Mouse (Mus musculus) cortical plate, adult 2 months (tissue): ENCODE data around the gene Kcnc4. TPM values are rescaled to one million over a fixed set of nuclear protein-coding genes. Genes with fewer than 3 reads are reported as not detected.

Experiments used
- H3K27ac ChIP-seq: fragments of 200-500 bp; 2 replicates; pipeline ENCODE4 v1.5.1; 2012; ENCODE audit warnings: low read length, control low read depth, inconsistent platforms; ENCODE audit not compliant: insufficient read depth
- H3K4me1 ChIP-seq: fragments of 200-500 bp; 2 replicates; pipeline ENCODE4 v1.6.1; 2011; ENCODE audit warnings: low read length; ENCODE audit not compliant: control insufficient read depth, insufficient read depth
- H3K4me3 ChIP-seq: fragments of 200-500 bp; 2 replicates; pipeline ENCODE4 v1.5.1; 2011; ENCODE audit warnings: mild to moderate bottlenecking, low read length, control low read depth; ENCODE audit not compliant: insufficient read depth
- CTCF ChIP-seq: fragments of 200-500 bp; IDR thresholded peaks from 2 replicates; pipeline ENCODE4 v1.5.1; 2011; ENCODE audit warnings: mild to moderate bottlenecking, control low read depth, low read length; ENCODE audit not compliant: insufficient read depth; ENCODE audit errors: extremely low read depth
- POLR2A ChIP-seq: fragments of 200-500 bp; IDR thresholded peaks from 2 replicates; pipeline ENCODE4 v1.6.1; 2011; ENCODE audit warnings: mild to moderate bottlenecking, low read length, control low read depth; ENCODE audit not compliant: insufficient read depth; ENCODE audit errors: extremely low read depth
- polyA plus RNA-seq: library from polyadenylated mRNA; depleted of rRNA; stranded (reverse); fragments of >200 nt; gene quantifications from 2 replicates; pipeline ENCODE4 v1.2.3, GENCODE M21; 2012

Kcnc4 gene
- polyA plus RNA-seq, 1 experiment: 72.7 TPM

GRCm38 (mm10) chr3:107462160-107462559 lies 2.8 kb upstream of the Kcnc4 start:
- Histone ChIP-seq H3K27ac (no peak overlapping the region), H3K4me1 (peaks cover 3% of the 10 kb centered on the region; the same call in 1 of the 2 replicates), H3K4me3 (no peak overlapping the region)
- TF ChIP-seq POLR2A (no peak), CTCF (peak; percentile 91)

GRCm38 (mm10) chr3:107459773-107460431 lies 550 bp upstream of the Kcnc4 start:
- TF ChIP-seq CTCF: no peak
- H3K4me3 ChIP-seq: peak overlapping the region; percentile 84
- peak overlapping the region; percentile 91 for H3K27ac ChIP-seq
- peaks cover 4% of the 10 kb centered on the region for H3K4me1 ChIP-seq

GRCm38 (mm10) chr3:107458528-107459195 lies 690 bp downstream of the Kcnc4 start:
- peaks cover 4% of the 10 kb centered on the region for H3K4me1 ChIP-seq
- TF ChIP-seq POLR2A (no peak), CTCF (no peak)
- peak overlapping the region; percentile 84 for H3K4me3 ChIP-seq
- H3K27ac ChIP-seq: peak overlapping the region; percentile 36

- peak overlapping the region; percentile 36; the same call in 1 of the 2 replicates for H3K27ac ChIP-seq
- peaks cover 4% of the 10 kb centered on the region for H3K4me1 ChIP-seq
- peak overlapping the region; percentile 84 for H3K4me3 ChIP-seq
- no peak for TF ChIP-seq CTCF
- TF ChIP-seq POLR2A: no peak
These were observed 1.2 kb downstream of the Kcnc4 start for GRCm38 (mm10) chr3:107458104-107458503.

GRCm38 (mm10) chr3:107454280-107454679 lies 5.1 kb downstream of the Kcnc4 start:
- H3K4me3 ChIP-seq: no peak overlapping the region

GRCm38 (mm10) chr3:107446822-107447221 lies 12.5 kb downstream of the Kcnc4 start:
- Histone ChIP-seq H3K27ac (no peak overlapping the region), H3K4me1 (peaks cover 10% of the 10 kb centered on the region; the same call in 1 of the 2 replicates), H3K4me3 (no peak overlapping the region)
- TF ChIP-seq POLR2A (no peak), CTCF (no peak)

More at GRCm38 (mm10) chr3:107454280-107454679, 5.1 kb downstream of the Kcnc4 start:
- no peak for TF ChIP-seq CTCF
- no peak for TF ChIP-seq POLR2A
- no peak overlapping the region for H3K27ac ChIP-seq
- H3K4me1 ChIP-seq: peaks cover 5% of the 10 kb centered on the region

- Histone ChIP-seq H3K4me1 (peaks cover 11% of the 10 kb centered on the region; the same call in 1 of the 2 replicates), H3K4me3 (no peak overlapping the region), H3K27ac (no peak overlapping the region)
- TF ChIP-seq CTCF (no peak), POLR2A (no peak)
These were observed 15.5 kb downstream of the Kcnc4 start for GRCm38 (mm10) chr3:107443866-107444265.

GRCm38 (mm10) chr3:107442191-107442590 lies 17.2 kb downstream of the Kcnc4 start:
- Histone ChIP-seq H3K27ac (no peak overlapping the region), H3K4me3 (no peak overlapping the region), H3K4me1 (peaks cover 11% of the 10 kb centered on the region; the same call in 1 of the 2 replicates)
- TF ChIP-seq POLR2A (peak; percentile 40; the same call in 1 of the 2 replicates), CTCF (no peak)

GRCm38 (mm10) chr3:107441306-107441705 lies 18.0 kb downstream of the Kcnc4 start:
- no peak overlapping the region for H3K4me3 ChIP-seq
- no peak overlapping the region for H3K27ac ChIP-seq
- H3K4me1 ChIP-seq: peaks cover 11% of the 10 kb centered on the region; the same call in 1 of the 2 replicates
- TF ChIP-seq CTCF: no peak
- TF ChIP-seq POLR2A: no peak

GRCm38 (mm10) chr3:107439280-107439679 lies 20.1 kb downstream of the Kcnc4 start:
- H3K4me3 ChIP-seq: no peak overlapping the region

GRCm38 (mm10) chr3:107437666-107438065 lies 21.7 kb downstream of the Kcnc4 start:
- TF ChIP-seq POLR2A (no peak), CTCF (no peak)
- H3K27ac ChIP-seq: no peak overlapping the region
- H3K4me3 ChIP-seq: no peak overlapping the region
- H3K4me1 ChIP-seq: peaks cover 8% of the 10 kb centered on the region

More at GRCm38 (mm10) chr3:107439280-107439679, 20.1 kb downstream of the Kcnc4 start:
- no peak for TF ChIP-seq POLR2A
- no peak for TF ChIP-seq CTCF
- Histone ChIP-seq H3K27ac (no peak overlapping the region), H3K4me1 (peaks cover 11% of the 10 kb centered on the region; the same call in 1 of the 2 replicates)
